Mouse (Mus musculus) layer of hippocampus, postnatal 14 days (tissue): ENCODE data around the gene Slc39a11. TPM values are rescaled to one million over a fixed set of nuclear protein-coding genes. Genes with fewer than 3 reads are reported as not detected.

Experiments used
- DNase-seq, 2 experiments: peaks; one replicate each; pipeline ENCODE4 v3.0.0; 2021 to 2022; ENCODE audit warnings: low spot score in 2 of 2, mixed read lengths in 1 of 2
- total RNA-seq, 2 experiments: library from RNA; stranded (reverse); gene quantifications; 2 replicates each; pipeline ENCODE4 v1.2.3; 2021

Gene Slc39a11
- total RNA-seq, 2 experiments from 2014 or later = 22.0 to 27.0 TPM

DNA sequence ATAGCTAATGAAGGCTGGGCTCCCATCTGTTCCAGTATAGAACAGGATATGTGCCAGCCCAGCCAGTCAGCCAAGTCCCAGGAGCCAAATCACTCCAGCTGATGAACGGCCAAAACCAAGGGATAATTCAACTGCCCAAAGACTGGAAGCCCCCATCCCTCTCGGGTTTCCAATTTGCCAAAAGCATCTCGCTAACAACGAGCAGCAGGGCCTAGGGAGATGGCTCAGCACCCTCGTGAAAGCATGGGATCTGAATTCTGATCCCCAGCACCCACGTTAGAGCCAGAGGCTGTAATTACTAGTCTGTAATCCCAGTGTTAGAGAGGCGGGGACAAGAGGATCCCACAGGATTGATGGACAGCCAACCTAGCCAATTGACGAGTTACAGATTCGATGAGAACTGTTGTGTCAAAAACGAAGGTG is 15.2 kb downstream of the Slc39a11 start:
- DNase-seq = peak in 1 of 2 experiments; percentile 73

- DNase-seq = no peak
Measured at GRCm38 (mm10) chr11:113633398-113633797, 16.5 kb downstream of the Slc39a11 start.

DNA sequence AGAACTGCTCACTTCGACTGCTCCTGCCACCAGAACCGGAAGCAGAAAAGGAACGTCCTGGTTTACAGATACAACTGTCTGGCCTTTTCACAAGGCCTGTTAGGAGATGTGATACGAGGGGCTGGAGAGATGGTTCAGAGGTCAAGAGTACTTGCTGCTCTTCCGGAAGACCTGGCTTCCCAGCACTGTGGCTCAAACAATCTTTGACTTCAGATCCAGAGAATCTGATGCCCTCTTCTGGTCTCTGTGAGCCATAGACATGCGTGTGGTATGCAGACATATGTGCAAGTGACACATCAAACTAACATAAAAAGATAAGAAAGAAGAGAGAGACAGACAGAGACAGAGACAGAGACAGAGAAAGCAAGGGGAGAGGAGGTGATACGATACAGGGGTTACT is 17.6 kb downstream of the Slc39a11 start:
- DNase-seq = no peak

- no peak for DNase-seq
Measured at GRCm38 (mm10) chr11:113631862-113632261, 18.0 kb downstream of the Slc39a11 start.

DNA sequence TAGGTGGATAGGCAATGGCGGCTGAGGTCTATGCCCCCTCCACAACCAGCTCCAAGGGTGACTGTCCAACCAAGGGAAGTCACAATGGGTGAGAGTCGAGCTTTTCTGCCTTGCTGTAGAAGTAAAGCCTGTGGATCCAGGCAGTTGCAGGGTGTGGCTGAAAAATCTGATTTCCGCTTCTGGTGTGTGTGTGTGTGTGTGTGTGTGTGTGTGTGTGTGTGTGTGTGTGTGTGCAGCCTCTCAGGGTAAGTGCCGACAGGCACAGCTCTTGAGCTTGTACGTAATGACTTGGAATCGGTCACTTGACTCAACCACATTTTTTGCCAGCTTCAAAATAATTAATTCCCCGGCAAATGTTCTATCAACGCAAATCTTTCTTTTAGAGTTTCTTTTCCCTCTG is 18.6 kb downstream of the Slc39a11 start:
- no peak for DNase-seq

GRCm38 (mm10) chr11:113630642-113631041 is 19.2 kb downstream of the Slc39a11 start:
- DNase-seq = no peak

DNA sequence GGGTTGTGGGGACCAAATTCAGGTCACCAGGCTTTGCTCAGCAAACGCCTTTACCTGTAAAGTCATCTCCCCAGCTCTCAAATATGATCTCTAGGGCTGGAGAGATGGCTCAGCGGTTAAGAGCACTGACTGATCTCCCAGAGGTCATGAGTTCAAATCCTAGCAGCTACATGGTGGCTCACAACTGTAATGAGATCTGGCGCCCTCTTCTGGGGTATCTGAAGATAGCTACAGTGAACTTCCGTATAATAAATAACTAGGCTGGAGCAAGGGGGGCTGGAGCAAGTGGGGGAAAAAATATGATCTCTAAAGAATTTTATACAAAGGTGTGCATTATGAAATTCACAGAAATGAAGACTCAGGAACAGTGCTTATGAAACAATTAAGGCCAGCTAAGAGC is 22.1 kb downstream of the Slc39a11 start:
- DNase-seq = no peak

- no peak for DNase-seq
Measured at GRCm38 (mm10) chr11:113625437-113625836, 24.4 kb downstream of the Slc39a11 start.

DNA sequence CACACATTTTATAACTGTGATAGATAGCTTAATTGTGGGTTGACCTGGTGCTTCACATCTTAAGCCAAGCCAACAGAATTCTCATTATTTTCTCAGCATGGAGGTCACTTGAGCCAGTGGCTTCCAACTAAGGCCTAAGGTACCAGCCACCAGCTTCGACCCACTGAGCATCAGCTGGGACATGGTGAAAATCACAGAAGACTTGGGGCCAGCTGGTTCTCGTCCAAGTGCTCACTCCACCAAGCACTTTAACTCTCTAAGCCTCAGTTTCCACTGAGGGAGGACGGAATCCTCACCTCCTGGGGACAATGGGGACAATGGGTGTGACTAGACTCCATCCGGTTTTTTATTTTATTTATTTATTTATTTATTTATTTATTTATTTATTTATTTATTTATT is 27.9 kb downstream of the Slc39a11 start:
- DNase-seq = no peak

GRCm38 (mm10) chr11:113621001-113621400 is 28.9 kb downstream of the Slc39a11 start:
- DNase-seq = no peak

- DNase-seq = no peak
Measured at GRCm38 (mm10) chr11:113619420-113620080, 30.3 kb downstream of the Slc39a11 start.

DNA sequence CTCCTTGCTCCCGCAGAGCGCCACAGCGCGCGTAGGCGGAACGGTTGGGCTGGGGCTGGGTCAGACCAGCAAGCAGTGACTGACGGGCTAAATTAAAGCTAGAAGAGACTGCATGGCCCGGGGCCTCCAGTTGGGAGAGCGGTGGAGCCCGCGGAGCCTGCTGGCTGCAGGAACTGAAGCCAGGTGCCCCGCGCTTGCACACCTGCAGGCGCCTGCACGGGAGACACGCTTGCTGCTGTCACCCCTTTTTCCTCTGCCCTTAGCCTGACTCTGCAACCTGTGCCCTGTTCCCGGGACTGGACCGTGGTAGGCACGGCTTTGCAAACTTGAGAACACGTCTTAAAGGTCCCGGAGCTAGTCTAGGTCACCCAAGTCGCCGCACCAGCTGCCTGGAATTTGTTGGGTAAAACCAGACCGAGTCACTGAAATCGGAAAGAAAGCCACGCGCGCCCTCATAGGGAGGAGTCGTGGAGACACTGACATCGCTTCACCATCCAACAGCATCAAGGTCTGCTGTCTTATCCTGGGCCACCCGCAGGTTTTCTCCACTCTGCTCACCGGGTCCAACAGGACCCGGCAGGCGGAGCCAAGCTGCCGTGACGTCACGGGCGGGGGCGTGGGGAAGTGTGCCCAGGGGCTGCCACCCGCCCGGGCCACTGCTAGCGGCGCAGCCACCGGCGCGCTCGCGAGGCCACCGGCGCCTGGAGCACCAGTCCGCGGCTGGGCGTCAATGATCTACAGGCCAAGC is 31.0 kb downstream of the Slc39a11 start, which contains the start of gene Sstr2:
Sstr2 (plus strand) TSS at position 671 of the 748 bp plus-strand sequence.
- peak; percentile 82 to 84 for DNase-seq

DNA sequence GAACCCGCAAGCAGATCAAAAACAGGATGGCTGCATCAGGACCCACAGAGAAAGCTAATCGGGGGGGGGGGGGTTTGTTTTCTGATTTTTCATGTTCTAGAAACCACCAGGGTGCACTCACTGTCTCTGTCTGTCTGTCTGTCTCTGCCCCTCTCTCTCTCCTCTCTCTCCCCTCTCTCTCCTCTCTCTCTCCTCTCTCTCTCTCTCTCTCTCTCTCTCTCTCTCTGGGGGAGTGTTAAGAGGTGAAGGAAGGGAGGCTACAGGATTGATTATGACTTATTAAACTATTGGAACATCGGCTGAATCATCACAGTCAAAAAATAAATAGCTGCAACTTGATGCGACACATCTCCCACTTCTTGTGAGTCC is 31.6 kb downstream of the Slc39a11 start:
- no peak for DNase-seq

GRCm38 (mm10) chr11:113617132-113617911 is 32.6 kb downstream of the Slc39a11 start:
- peak; percentile 75 to 81 for DNase-seq

GRCm38 (mm10) chr11:113614476-113614875 is 35.4 kb downstream of the Slc39a11 start:
- no peak for DNase-seq

DNA sequence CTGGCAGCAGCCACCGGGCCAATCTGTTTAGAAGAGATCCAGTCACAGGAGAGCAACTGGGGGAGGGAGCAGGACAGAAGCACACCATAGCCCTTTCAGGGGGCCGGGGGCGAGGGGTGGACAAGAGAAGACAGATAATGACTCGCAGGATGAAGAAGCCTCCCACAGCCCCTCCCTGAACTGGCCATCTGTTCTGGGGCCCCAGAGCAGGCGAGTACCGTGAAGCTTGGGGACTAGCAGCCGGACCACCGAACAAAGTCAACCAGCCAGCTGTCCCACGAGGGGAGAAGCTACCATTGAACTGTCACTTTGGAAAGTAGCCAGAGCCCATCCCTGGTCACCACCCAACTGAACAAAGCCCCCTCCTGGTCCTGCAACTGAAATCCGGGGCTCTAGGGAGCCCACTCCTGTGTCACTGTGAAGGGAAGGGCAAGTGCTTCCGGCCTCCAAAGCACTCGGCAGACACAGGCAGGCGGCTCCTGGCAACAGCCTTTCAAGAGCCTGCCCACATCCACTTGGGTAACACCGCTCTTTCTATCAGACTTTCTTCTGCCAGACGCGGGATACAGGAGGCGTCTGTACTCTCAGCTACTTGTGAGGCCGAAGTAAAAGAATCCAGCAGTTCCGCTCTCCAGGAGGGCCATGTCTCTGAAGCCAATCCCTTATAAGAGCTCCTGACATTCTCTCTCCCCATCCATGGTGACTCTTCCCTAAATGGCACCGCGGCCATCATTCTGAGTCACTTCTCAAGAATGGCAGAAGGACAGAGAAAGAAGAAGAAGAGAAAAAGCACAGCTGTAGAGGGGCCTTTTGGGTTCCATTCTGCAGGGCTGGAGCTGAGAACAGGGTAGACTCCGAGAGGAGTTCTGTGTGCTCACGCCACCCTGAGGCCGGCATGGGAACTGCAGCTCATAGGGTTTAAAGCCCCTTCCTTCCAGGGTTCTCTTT is 37.9 kb downstream of the Slc39a11 start:
- DNase-seq = peak; percentile 55 to 58

- DNase-seq = no peak
Measured at GRCm38 (mm10) chr11:113611112-113611646, 38.7 kb downstream of the Slc39a11 start.

GRCm38 (mm10) chr11:113610266-113610665 is 39.6 kb downstream of the Slc39a11 start:
- no peak for DNase-seq

- DNase-seq = no peak
Measured at GRCm38 (mm10) chr11:113609581-113609980, 40.3 kb downstream of the Slc39a11 start.

DNA sequence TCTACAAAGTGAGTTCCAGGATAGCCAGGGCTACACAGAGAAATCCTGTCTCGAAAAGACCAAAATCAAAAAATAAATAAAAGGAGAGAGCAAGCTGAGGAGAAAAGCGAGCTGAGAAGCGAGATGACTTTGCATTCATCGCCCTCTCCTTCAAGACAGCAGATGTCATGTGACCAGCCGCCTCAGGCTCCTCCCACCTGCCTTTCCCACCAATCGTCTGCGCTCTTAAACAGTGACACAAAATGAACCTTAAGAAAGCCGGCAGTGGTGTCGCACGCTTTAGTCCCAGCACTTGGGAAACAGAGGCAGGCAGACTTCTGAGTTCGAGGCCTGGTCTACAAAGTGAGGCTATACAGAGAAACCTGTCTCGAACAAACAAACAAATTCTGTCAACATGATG is 42.3 kb downstream of the Slc39a11 start:
- no peak for DNase-seq
